Mouse (Mus musculus) thymus, adult 2 months (tissue): ENCODE measurements around the gene Sptbn1. TPM values are rescaled to one million over a fixed set of nuclear protein-coding genes. Genes with fewer than 3 reads are reported as not detected.

Experiments
- DNase-seq: peaks from one replicate; pipeline ENCODE4 v3.0.0; 2021
- H3K27ac ChIP-seq: fragments of 200-500 bp; 2 replicates; pipeline ENCODE4 v1.5.1; 2012; ENCODE audit warnings: low read length, control low read depth; ENCODE audit not compliant: control insufficient read depth, insufficient read depth
- H3K27me3 ChIP-seq: fragments of 200-500 bp; 2 replicates; pipeline ENCODE4 v1.6.1; 2012; ENCODE audit warnings: mild to moderate bottlenecking, low read length, moderate library complexity, mixed read lengths; ENCODE audit not compliant: control insufficient read depth, insufficient read depth
- H3K36me3 ChIP-seq: fragments of 200-500 bp; 2 replicates; pipeline ENCODE4 v1.6.1; 2012; ENCODE audit warnings: mild to moderate bottlenecking, low read length, moderate library complexity; ENCODE audit not compliant: control insufficient read depth, insufficient read depth
- H3K4me1 ChIP-seq: fragments of 200-500 bp; replicated peaks from 2 replicates; pipeline ENCODE4 v1.6.1; 2012; ENCODE audit warnings: low read length; ENCODE audit not compliant: control insufficient read depth, insufficient read depth
- H3K4me3 ChIP-seq: fragments of 200-500 bp; 2 replicates; pipeline ENCODE4 v1.5.1; 2012; ENCODE audit warnings: mild to moderate bottlenecking, low read length, control low read depth, moderate library complexity; ENCODE audit not compliant: control insufficient read depth, insufficient read depth
- CTCF ChIP-seq: fragments of 200-500 bp; IDR thresholded peaks from 2 replicates; pipeline ENCODE4 v1.5.1; 2012; ENCODE audit warnings: mild to moderate bottlenecking, control low read depth, low read length, moderate library complexity, borderline replicate concordance; ENCODE audit not compliant: control insufficient read depth, poor library complexity, insufficient read depth; ENCODE audit errors: extremely low read depth
- POLR2A ChIP-seq: fragments of 200-500 bp; IDR thresholded peaks from 2 replicates; pipeline ENCODE4 v1.6.1; 2012; ENCODE audit warnings: mild to moderate bottlenecking, low read length, control low read depth, moderate library complexity; ENCODE audit not compliant: control insufficient read depth, poor library complexity, insufficient read depth; ENCODE audit errors: extremely low read depth
- WGBS: fragments of 180-500 bp; shearing (Covaris S2); methylation state at CpG from one replicate; pipeline ENCODE4 v1.1.7; 2018; 5-methylcytosine and 5-hydroxymethylcytosine counted together
- polyA plus RNA-seq: library from polyadenylated mRNA; depleted of rRNA; stranded (reverse); fragments of >200 nt; gene quantifications from 2 replicates; pipeline ENCODE4 v1.2.3, GENCODE M21; 2012

The Sptbn1 gene
- polyA plus RNA-seq, 1 experiment: 48.5 TPM

DNA sequence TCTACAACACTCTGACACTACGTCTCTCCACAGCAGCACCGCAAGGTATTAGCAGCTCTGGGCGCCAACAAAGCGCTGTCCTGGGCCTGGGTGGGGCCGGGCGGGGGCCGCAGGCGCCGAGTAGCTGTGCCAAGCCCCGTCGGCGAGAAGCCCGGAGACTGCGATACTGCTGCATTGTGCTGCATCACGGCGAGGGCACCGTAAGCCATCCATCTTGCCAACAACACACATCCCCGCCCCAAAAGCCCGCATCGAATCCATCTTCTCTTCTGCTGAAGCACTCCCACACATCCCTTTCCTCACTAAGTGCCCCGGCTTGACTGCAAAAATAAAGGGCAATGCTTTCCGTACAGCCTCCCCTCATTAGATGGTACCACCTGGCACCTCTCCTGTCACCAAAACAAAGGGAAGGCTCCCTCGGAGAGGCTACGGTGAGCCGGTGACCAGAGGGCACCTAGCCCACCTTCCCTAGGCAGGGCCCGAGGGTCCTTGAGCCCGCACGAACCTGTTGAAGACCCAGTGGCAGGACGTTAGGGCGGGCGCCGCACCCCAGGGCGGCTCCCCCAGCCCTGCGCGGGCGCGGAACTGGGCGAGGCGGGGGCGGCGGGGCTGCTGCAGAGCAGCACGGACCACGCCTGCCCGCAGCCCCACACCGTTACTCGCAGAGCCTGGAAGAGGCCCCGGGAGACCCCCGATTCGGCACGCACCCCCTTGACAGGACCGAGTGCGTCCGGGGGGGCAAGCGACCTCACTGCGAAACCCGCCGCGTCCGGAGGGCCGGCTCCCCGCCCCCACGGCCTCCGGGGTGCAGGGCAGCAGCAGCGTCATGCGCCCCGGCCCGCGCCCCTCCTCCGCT is 711 bp downstream of the Sptbn1 start:
- no peak overlapping the region for H3K27ac ChIP-seq
- WGBS: 1% methylated on average over 69 of the region's 69 CpGs
- no peaks in the 10 kb centered on the region for H3K36me3 ChIP-seq
- peak overlapping the region; percentile 46 for H3K4me3 ChIP-seq
- TF ChIP-seq CTCF: no peak
- TF ChIP-seq POLR2A: no peak
- DNase-seq: peak; percentile 27
- peaks cover 20% of the 10 kb centered on the region for H3K27me3 ChIP-seq
- H3K4me1 ChIP-seq: peaks cover 8% of the 10 kb centered on the region; the same call in 1 of the 2 replicates

DNA sequence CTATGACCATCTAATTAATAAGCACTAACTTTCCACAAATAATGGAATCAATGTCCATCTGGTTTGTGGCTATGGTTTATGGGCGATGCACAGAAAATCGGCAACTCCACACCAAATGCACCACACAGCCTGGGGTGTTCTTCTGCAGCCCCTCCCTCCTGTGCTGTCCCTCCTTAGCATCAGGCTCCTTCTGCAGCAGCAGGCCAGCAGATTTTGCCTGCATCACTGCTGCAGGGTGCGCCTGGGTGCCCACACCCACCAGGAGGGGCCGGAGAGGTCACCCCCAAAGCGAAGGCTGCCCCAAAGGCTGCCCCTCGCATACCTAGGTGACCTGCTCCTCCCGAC is 1.3 kb downstream of the Sptbn1 start:
- WGBS: 33% methylated on average over 7 of the region's 7 CpGs
- Histone ChIP-seq H3K4me1 (peaks cover 8% of the 10 kb centered on the region; the same call in 1 of the 2 replicates), H3K4me3 (peak overlapping the region; percentile 46; the same call in 1 of the 2 replicates), H3K27ac (no peak overlapping the region), H3K36me3 (no peaks in the 10 kb centered on the region), H3K27me3 (peaks cover 20% of the 10 kb centered on the region)
- TF ChIP-seq CTCF: no peak
- no peak for TF ChIP-seq POLR2A
- no peak for DNase-seq

DNA sequence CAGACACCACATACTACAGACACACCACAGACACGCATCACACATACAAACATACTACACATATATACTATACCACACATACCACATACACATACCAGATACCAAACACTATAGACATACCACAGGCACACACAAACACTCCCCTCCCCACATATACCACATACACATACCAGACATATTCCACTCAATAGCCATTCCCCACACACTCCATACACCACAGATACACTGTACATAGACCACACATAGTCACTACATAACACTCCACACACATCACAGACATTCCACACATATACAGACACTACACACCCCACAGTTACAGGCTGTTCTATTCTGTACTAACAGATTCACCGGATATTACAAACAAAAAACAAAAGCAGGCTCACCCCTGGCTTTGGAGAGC is 2.3 kb downstream of the Sptbn1 start:
- H3K36me3 ChIP-seq: no peaks in the 10 kb centered on the region
- H3K27ac ChIP-seq: no peak overlapping the region
- H3K27me3 ChIP-seq: peaks cover 20% of the 10 kb centered on the region
- no peak overlapping the region for H3K4me3 ChIP-seq
- DNase-seq: no peak
- no peak for TF ChIP-seq POLR2A
- TF ChIP-seq CTCF: no peak
- peaks cover 8% of the 10 kb centered on the region; the same call in 1 of the 2 replicates for H3K4me1 ChIP-seq
- 94% methylated on average over 2 of the region's 2 CpGs for WGBS

DNA sequence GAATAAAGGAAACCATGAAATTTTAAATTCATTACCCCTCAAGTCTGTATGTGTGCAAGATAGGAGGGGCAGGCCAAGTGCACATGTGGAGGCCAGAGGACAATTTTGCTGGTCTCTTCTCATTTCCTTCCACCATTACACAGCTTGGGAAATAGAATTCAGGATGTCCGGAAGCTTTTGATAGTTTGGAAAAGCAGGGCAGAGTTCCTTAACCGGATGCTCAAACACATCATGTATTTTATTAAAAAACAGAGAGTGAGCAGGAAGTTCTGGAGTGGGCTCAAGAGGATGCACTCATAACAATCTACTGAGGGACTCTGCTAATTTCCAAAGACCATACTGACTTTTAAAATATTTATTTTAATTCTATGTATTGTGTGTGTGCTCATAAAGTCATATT is 4.3 kb downstream of the Sptbn1 start:
- H3K36me3 ChIP-seq: no peaks in the 10 kb centered on the region
- H3K27ac ChIP-seq: no peak overlapping the region
- H3K27me3 ChIP-seq: peaks cover 14% of the 10 kb centered on the region; the same call in 1 of the 2 replicates
- TF ChIP-seq POLR2A (no peak), CTCF (no peak)
- H3K4me3 ChIP-seq: no peak overlapping the region
- DNase-seq: no peak
- WGBS: 86% methylated on average over 2 of the region's 2 CpGs
- H3K4me1 ChIP-seq: peaks cover 8% of the 10 kb centered on the region; the same call in 1 of the 2 replicates

DNA sequence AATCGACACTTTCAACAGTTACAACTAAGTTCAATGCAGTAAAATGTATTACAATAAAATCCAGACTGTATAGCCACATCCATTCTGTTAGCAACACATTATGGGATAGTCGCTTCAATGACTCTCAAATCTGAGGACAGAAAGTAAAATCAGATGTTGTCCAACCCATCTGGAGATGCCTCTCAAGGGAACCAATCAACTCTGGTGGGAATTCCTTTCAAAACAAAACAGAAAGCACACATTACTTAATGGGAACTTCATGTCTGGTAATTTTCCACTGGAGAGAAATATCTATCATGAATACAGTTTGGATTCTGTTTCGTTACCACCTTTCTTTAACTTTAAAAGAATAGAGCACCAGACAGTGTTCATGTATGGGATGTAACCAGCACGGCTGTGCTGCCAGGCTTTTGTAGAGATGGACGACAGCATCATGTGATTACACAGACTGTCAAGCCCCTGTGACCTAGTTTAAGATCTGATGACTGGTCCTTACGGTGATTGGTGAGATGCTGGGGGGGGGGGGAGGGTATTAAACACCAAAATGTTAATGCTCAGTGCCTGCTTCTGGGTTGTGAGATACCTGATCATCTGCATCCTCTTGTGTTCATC is 9.1 kb downstream of the Sptbn1 start:
- Histone ChIP-seq H3K36me3 (no peaks in the 10 kb centered on the region), H3K27ac (no peak overlapping the region), H3K27me3 (no peaks in the 10 kb centered on the region; the same call in 1 of the 2 replicates), H3K4me1 (no peaks in the 10 kb centered on the region), H3K4me3 (no peak overlapping the region)
- DNase-seq: no peak
- WGBS: 92% methylated on average over 6 of the region's 6 CpGs
- TF ChIP-seq POLR2A (no peak), CTCF (no peak)

DNA sequence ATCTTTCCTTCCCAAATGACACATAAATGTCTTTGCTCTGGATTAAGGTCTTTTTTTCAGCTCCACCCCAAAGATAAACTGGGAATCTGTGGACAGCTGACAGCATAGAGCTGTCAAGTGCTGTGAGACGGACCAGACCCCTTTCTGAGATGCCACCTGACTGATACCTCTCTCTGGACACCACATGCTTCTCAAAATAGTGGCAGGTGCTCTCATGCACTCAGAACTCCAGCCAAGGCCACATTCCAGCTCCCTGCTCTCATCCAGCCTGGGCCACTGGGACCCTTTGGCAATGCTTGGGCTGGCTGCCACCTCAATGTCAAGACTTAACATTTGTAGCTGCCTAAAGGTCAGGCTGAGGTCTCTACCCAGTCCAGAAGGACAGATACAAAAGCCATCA is 10.2 kb downstream of the Sptbn1 start:
- 83% methylated on average over 1 of the region's 1 CpGs for WGBS
- TF ChIP-seq CTCF (no peak), POLR2A (no peak)
- DNase-seq: no peak
- H3K4me3 ChIP-seq: no peak overlapping the region
- no peaks in the 10 kb centered on the region for H3K36me3 ChIP-seq
- no peak overlapping the region for H3K27ac ChIP-seq
- H3K27me3 ChIP-seq: no peaks in the 10 kb centered on the region; the same call in 1 of the 2 replicates
- H3K4me1 ChIP-seq: no peaks in the 10 kb centered on the region
